Mouse (Mus musculus): ENCODE measurements around the gene Eif4enif1. TPM values are rescaled to one million over a fixed set of nuclear protein-coding genes. Genes with fewer than 3 reads are reported as not detected.
A peak's percentile ranks its signal among the peaks of the same experiment; 100 is the strongest.

The Eif4enif1 gene
- polyA plus RNA-seq, 1 experiment from 2014 or later: 69.4 TPM

GRCm38 (mm10) chr11:3292711-3293249 is 90.6 kb downstream of the Eif4enif1 start:
- H3K9ac ChIP-seq (ENCODE audit: low read depth, low read length): peak overlapping the region; percentile 98
- H3K9me3 ChIP-seq (ENCODE audit: control insufficient read depth, low read length): no peaks in the 10 kb centered on the region
- peaks cover 26% of the 10 kb centered on the region for H3K4me1 ChIP-seq (replicated peaks; ENCODE audit: control insufficient read depth, insufficient read depth, low read length)
- under 1% methylated on average over 8 of the region's 8 CpGs for WGBS
- peak overlapping the region; percentile 93 for H3K4me2 ChIP-seq (replicated peaks; ENCODE audit: low read depth, low read length)
- H3K4me3 ChIP-seq (ENCODE audit: low read depth, low read length): peak overlapping the region; percentile 96
- ATAC-seq (ENCODE audit: low FRiP score): peak; percentile 59
- no peaks in the 10 kb centered on the region for H3K27me3 ChIP-seq (ENCODE audit: control insufficient read depth, insufficient read depth, low read length)
- DNase-seq (ENCODE audit: low spot score): peak; percentile 91
- H3K27ac ChIP-seq (ENCODE audit: low read depth, low read length): peak overlapping the region; percentile 100
- peaks cover 16% of the 10 kb centered on the region for H3K36me3 ChIP-seq (ENCODE audit: control insufficient read depth, insufficient read depth, low read length)

- H3K4me3 ChIP-seq (ENCODE audit: low read depth, low read length): peak overlapping the region; percentile 96
- H3K4me1 ChIP-seq (replicated peaks; ENCODE audit: control insufficient read depth, insufficient read depth, low read length): peaks cover 23% of the 10 kb centered on the region
- DNase-seq (ENCODE audit: low spot score): no peak
- no peak for ATAC-seq (ENCODE audit: low FRiP score)
- no peaks in the 10 kb centered on the region for H3K9me3 ChIP-seq (ENCODE audit: control insufficient read depth, low read length)
- H3K9ac ChIP-seq (ENCODE audit: low read depth, low read length): peak overlapping the region; percentile 98
- H3K36me3 ChIP-seq (ENCODE audit: control insufficient read depth, insufficient read depth, low read length): peaks cover 16% of the 10 kb centered on the region
- WGBS: 26% methylated on average over 4 of the region's 4 CpGs
- no peaks in the 10 kb centered on the region for H3K27me3 ChIP-seq (ENCODE audit: control insufficient read depth, insufficient read depth, low read length)
- peak overlapping the region; percentile 93 for H3K4me2 ChIP-seq (replicated peaks; ENCODE audit: low read depth, low read length)
- H3K27ac ChIP-seq (ENCODE audit: low read depth, low read length): peak overlapping the region; percentile 100
These were observed 91.2 kb downstream of the Eif4enif1 start for GRCm38 (mm10) chr11:3293361-3293760.

Other genes starting within 250 kb of the Eif4enif1 start
- gene Sfi1, start 8.9 kb upstream of the Eif4enif1 start, polyA plus RNA-seq (2014; fragmentation: Nextera tagmentation; extraction: Ambion mirVana): 7.9 and 8.6 TPM in 2 replicates
- 321 and 329 TPM in 2 replicates for gene Drg1, start 64.0 kb downstream of the Eif4enif1 start, polyA plus RNA-seq (2014; fragmentation: Nextera tagmentation; extraction: Ambion mirVana)
- 91.2 and 97.0 TPM in 2 replicates for gene Patz1, start 86.5 kb downstream of the Eif4enif1 start, polyA plus RNA-seq (2014; fragmentation: Nextera tagmentation; extraction: Ambion mirVana)
- 11.5 and 12.0 TPM in 2 replicates for gene Pik3ip1, start 128.0 kb downstream of the Eif4enif1 start, polyA plus RNA-seq (2014; fragmentation: Nextera tagmentation; extraction: Ambion mirVana)
- gene Limk2, start 206.8 kb downstream of the Eif4enif1 start, polyA plus RNA-seq (2014; fragmentation: Nextera tagmentation; extraction: Ambion mirVana): 74.8 and 75.0 TPM in 2 replicates
- 51.4 and 52.3 TPM in 2 replicates for gene Rnf185, start 250.0 kb downstream of the Eif4enif1 start, polyA plus RNA-seq (2014; fragmentation: Nextera tagmentation; extraction: Ambion mirVana)